Mouse (Mus musculus): ENCODE measurements around the gene Dock2. TPM values are rescaled to one million over a fixed set of nuclear protein-coding genes. Genes with fewer than 3 reads are reported as not detected.

The Dock2 gene
- polyA plus RNA-seq, 1 experiment from 2014 or later: 3.9 TPM

- TF ChIP-seq CTCF (IDR thresholded peaks at IDR 0.05; ENCODE audit: low read depth) (no peak), EP300 (IDR thresholded peaks at IDR 0.05; ENCODE audit: low read depth) (no peak)
- WGBS (ENCODE audit: insufficient replicate concordance): 76% methylated on average over 1 of the region's 1 CpGs
These were observed 284.0 kb downstream of the Dock2 start for GRCm38 (mm10) chr11:34499663-34500062.

GRCm38 (mm10) chr11:34494682-34495081 lies 289.0 kb downstream of the Dock2 start:
- TF ChIP-seq EP300 (IDR thresholded peaks at IDR 0.05; ENCODE audit: low read depth) (no peak), CTCF (IDR thresholded peaks at IDR 0.05; ENCODE audit: low read depth) (no peak)
- Histone ChIP-seq H3K9ac (replicated peaks) (no peak overlapping the region), H3K4me1 (ENCODE audit: insufficient read depth) (no peaks in the 10 kb centered on the region), H3K9me3 (ENCODE audit: low read length) (no peaks in the 10 kb centered on the region), H3K36me3 (replicated peaks; ENCODE audit: insufficient read depth, low read length) (no peaks in the 10 kb centered on the region), H3K4me3 (ENCODE audit: low read depth, low read length) (no peak overlapping the region), H3K27me3 (ENCODE audit: insufficient read depth, low read length) (no peaks in the 10 kb centered on the region), H3K27ac (ENCODE audit: low read depth) (no peak overlapping the region), H3K4me2 (ENCODE audit: low read depth, low read length) (no peak overlapping the region)
- no peak for DNase-seq
- 84% methylated on average over 4 of the region's 4 CpGs for WGBS (ENCODE audit: insufficient replicate concordance)
- no peak for ATAC-seq

More at GRCm38 (mm10) chr11:34499663-34500062, 284.0 kb downstream of the Dock2 start:
- H3K27me3 ChIP-seq (ENCODE audit: insufficient read depth, low read length): no peaks in the 10 kb centered on the region
- H3K9me3 ChIP-seq (ENCODE audit: low read length): no peaks in the 10 kb centered on the region
- no peaks in the 10 kb centered on the region for H3K4me1 ChIP-seq (ENCODE audit: insufficient read depth)
- H3K4me3 ChIP-seq (ENCODE audit: low read depth, low read length): no peak overlapping the region
- H3K27ac ChIP-seq (ENCODE audit: low read depth): no peak overlapping the region
- no peak overlapping the region for H3K4me2 ChIP-seq (ENCODE audit: low read depth, low read length)
- H3K36me3 ChIP-seq (replicated peaks; ENCODE audit: insufficient read depth, low read length): no peaks in the 10 kb centered on the region
- no peak overlapping the region for H3K9ac ChIP-seq (replicated peaks)
- ATAC-seq (no peak), DNase-seq (no peak)

GRCm38 (mm10) chr11:34492986-34493385 lies 290.7 kb downstream of the Dock2 start:
- H3K4me1 ChIP-seq (ENCODE audit: insufficient read depth): no peaks in the 10 kb centered on the region
- TF ChIP-seq EP300 (IDR thresholded peaks at IDR 0.05; ENCODE audit: low read depth) (no peak), CTCF (IDR thresholded peaks at IDR 0.05; ENCODE audit: low read depth) (no peak)
- WGBS (ENCODE audit: insufficient replicate concordance): 63% methylated on average over 3 of the region's 3 CpGs
- ATAC-seq (no peak), DNase-seq (no peak)
- no peaks in the 10 kb centered on the region for H3K36me3 ChIP-seq (replicated peaks; ENCODE audit: insufficient read depth, low read length)
- H3K9ac ChIP-seq (replicated peaks): no peak overlapping the region
- H3K4me3 ChIP-seq (ENCODE audit: low read depth, low read length): no peak overlapping the region
- no peaks in the 10 kb centered on the region for H3K9me3 ChIP-seq (ENCODE audit: low read length)
- no peak overlapping the region for H3K27ac ChIP-seq (ENCODE audit: low read depth)
- H3K4me2 ChIP-seq (ENCODE audit: low read depth, low read length): no peak overlapping the region
- H3K27me3 ChIP-seq (ENCODE audit: insufficient read depth, low read length): no peaks in the 10 kb centered on the region

GRCm38 (mm10) chr11:34492223-34492622 lies 291.5 kb downstream of the Dock2 start:
- TF ChIP-seq CTCF (IDR thresholded peaks at IDR 0.05; ENCODE audit: low read depth) (no peak), EP300 (IDR thresholded peaks at IDR 0.05; ENCODE audit: low read depth) (no peak)
- Histone ChIP-seq H3K9me3 (ENCODE audit: low read length) (no peaks in the 10 kb centered on the region), H3K4me2 (ENCODE audit: low read depth, low read length) (no peak overlapping the region), H3K9ac (replicated peaks) (no peak overlapping the region), H3K27me3 (ENCODE audit: insufficient read depth, low read length) (no peaks in the 10 kb centered on the region), H3K4me3 (ENCODE audit: low read depth, low read length) (no peak overlapping the region), H3K36me3 (replicated peaks; ENCODE audit: insufficient read depth, low read length) (no peaks in the 10 kb centered on the region), H3K27ac (ENCODE audit: low read depth) (no peak overlapping the region), H3K4me1 (ENCODE audit: insufficient read depth) (no peaks in the 10 kb centered on the region)
- 64% methylated on average over 2 of the region's 2 CpGs for WGBS (ENCODE audit: insufficient replicate concordance)
- DNase-seq (no peak), ATAC-seq (no peak)

- no peaks in the 10 kb centered on the region for H3K36me3 ChIP-seq (replicated peaks; ENCODE audit: insufficient read depth, low read length)
- H3K27ac ChIP-seq (ENCODE audit: low read depth): no peak overlapping the region
- DNase-seq (no peak), ATAC-seq (no peak)
- no peak overlapping the region for H3K4me3 ChIP-seq (ENCODE audit: low read depth, low read length)
- H3K9ac ChIP-seq (replicated peaks): no peak overlapping the region
- no peak overlapping the region for H3K4me2 ChIP-seq (ENCODE audit: low read depth, low read length)
- H3K4me1 ChIP-seq (ENCODE audit: insufficient read depth): no peaks in the 10 kb centered on the region
- 82% methylated on average over 6 of the region's 6 CpGs for WGBS (ENCODE audit: insufficient replicate concordance)
- TF ChIP-seq EP300 (IDR thresholded peaks at IDR 0.05; ENCODE audit: low read depth) (no peak), CTCF (IDR thresholded peaks at IDR 0.05; ENCODE audit: low read depth) (no peak)
- H3K27me3 ChIP-seq (ENCODE audit: insufficient read depth, low read length): no peaks in the 10 kb centered on the region
- H3K9me3 ChIP-seq (ENCODE audit: low read length): no peaks in the 10 kb centered on the region
These were observed 294.1 kb downstream of the Dock2 start for GRCm38 (mm10) chr11:34489548-34489947.

- ATAC-seq: no peak
- Histone ChIP-seq H3K9ac (replicated peaks) (no peak overlapping the region), H3K36me3 (replicated peaks; ENCODE audit: insufficient read depth, low read length) (0 out of 2 replicates have a peak, but pooled peaks cover 2% of the 10 kb centered on the region), H3K27ac (ENCODE audit: low read depth) (no peak overlapping the region), H3K9me3 (ENCODE audit: low read length) (no peaks in the 10 kb centered on the region), H3K4me1 (ENCODE audit: insufficient read depth) (no peaks in the 10 kb centered on the region), H3K4me3 (ENCODE audit: low read depth, low read length) (no peak overlapping the region), H3K27me3 (ENCODE audit: insufficient read depth, low read length) (no peaks in the 10 kb centered on the region), H3K4me2 (ENCODE audit: low read depth, low read length) (no peak overlapping the region)
- WGBS (ENCODE audit: insufficient replicate concordance): 72% methylated on average over 5 of the region's 5 CpGs
- TF ChIP-seq CTCF (IDR thresholded peaks at IDR 0.05; ENCODE audit: low read depth) (no peak), EP300 (IDR thresholded peaks at IDR 0.05; ENCODE audit: low read depth) (no peak)
- no peak for DNase-seq
These were observed 304.4 kb downstream of the Dock2 start for GRCm38 (mm10) chr11:34479301-34479700.

GRCm38 (mm10) chr11:34469792-34470191 lies 313.9 kb downstream of the Dock2 start:
- H3K27me3 ChIP-seq (ENCODE audit: insufficient read depth, low read length): no peaks in the 10 kb centered on the region
- no peaks in the 10 kb centered on the region for H3K9me3 ChIP-seq (ENCODE audit: low read length)
- no peak for ATAC-seq
- H3K4me2 ChIP-seq (ENCODE audit: low read depth, low read length): no peak overlapping the region
- TF ChIP-seq EP300 (IDR thresholded peaks at IDR 0.05; ENCODE audit: low read depth): no peak
- TF ChIP-seq CTCF (IDR thresholded peaks at IDR 0.05; ENCODE audit: low read depth): no peak
- WGBS (ENCODE audit: insufficient replicate concordance): 52% methylated on average over 2 of the region's 2 CpGs
- no peaks in the 10 kb centered on the region for H3K4me1 ChIP-seq (ENCODE audit: insufficient read depth)
- H3K27ac ChIP-seq (ENCODE audit: low read depth): no peak overlapping the region
- no peak overlapping the region for H3K9ac ChIP-seq (replicated peaks)
- no peak for DNase-seq
- H3K4me3 ChIP-seq (ENCODE audit: low read depth, low read length): no peak overlapping the region
- H3K36me3 ChIP-seq (replicated peaks; ENCODE audit: insufficient read depth, low read length): no peaks in the 10 kb centered on the region

Measured in liver, postnatal 0 days (tissue).